Mouse (Mus musculus) ES-E14 (cell line): ENCODE measurements around the gene Sept9. TPM values are rescaled to one million over a fixed set of nuclear protein-coding genes. Genes with fewer than 3 reads are reported as not detected.

Source experiments
- DNase-seq: peaks from one replicate; pipeline ENCODE4 v3.0.0-alpha.2; 2013; ENCODE audit warnings: low read depth, low spot score
- H3K27ac ChIP-seq: 2 replicates; pipeline ENCODE4 v1.5.1; 2012; ENCODE audit warnings: low read depth, mild to moderate bottlenecking, low read length, moderate library complexity, mixed read lengths; ENCODE audit not compliant: poor library complexity, insufficient read depth, severe bottlenecking
- H3K36me3 ChIP-seq: 2 replicates; pipeline ENCODE4 v1.6.1; 2012; ENCODE audit warnings: mild to moderate bottlenecking, low read length, moderate library complexity, mixed read lengths; ENCODE audit not compliant: control insufficient read depth, poor library complexity, insufficient read depth, severe bottlenecking
- H3K4me1 ChIP-seq, 2 experiments: fragments of 150-350 bp in 1 of 2; sonication (generic) in 1 of 2; 2 replicates each; pipeline ENCODE4 v1.6.1; 2012; ENCODE audit warnings: low read length in 2 of 2, mild to moderate bottlenecking in 1 of 2, mixed read lengths in 1 of 2; ENCODE audit not compliant: control insufficient read depth in 2 of 2, insufficient read depth in 2 of 2, poor library complexity in 1 of 2
- H3K4me3 ChIP-seq, 2 experiments: fragments of 150-350 bp in 1 of 2; sonication (generic) in 1 of 2; 2 replicates each; pipeline ENCODE4 v1.5.1; 2012; ENCODE audit warnings: low read length in 2 of 2, low read depth in 1 of 2, mild to moderate bottlenecking in 1 of 2, mixed read lengths in 1 of 2; ENCODE audit not compliant: insufficient read depth in 1 of 2, poor library complexity in 1 of 2, severe bottlenecking in 1 of 2
- H3K9ac ChIP-seq: 2 replicates; pipeline ENCODE4 v1.6.1; 2012; ENCODE audit warnings: low read depth, mild to moderate bottlenecking, low read length, mixed read lengths; ENCODE audit not compliant: poor library complexity, insufficient read depth, severe bottlenecking
- H3K9me3 ChIP-seq: fragments of 150-350 bp; sonication (generic); 2 replicates; pipeline ENCODE4 v1.6.1; 2012; ENCODE audit warnings: low read depth, mild to moderate bottlenecking, low read length; ENCODE audit not compliant: control insufficient read depth, insufficient read depth
- CHD2 ChIP-seq: IDR thresholded peaks from 2 replicates; pipeline ENCODE4 v1.6.1; 2014; ENCODE audit warnings: mild to moderate bottlenecking, low read depth, low read length, inconsistent platforms
- HCFC1 ChIP-seq: IDR thresholded peaks from 2 replicates; pipeline ENCODE4 v1.6.1; 2012; ENCODE audit warnings: low read length, inconsistent platforms, borderline replicate concordance; ENCODE audit not compliant: insufficient read depth
- MAFK ChIP-seq: IDR thresholded peaks from 2 replicates; pipeline ENCODE4 v1.6.1; 2014; ENCODE audit warnings: mild to moderate bottlenecking, low read depth, low read length, inconsistent platforms; ENCODE audit not compliant: insufficient read depth
- ZC3H11A ChIP-seq: IDR thresholded peaks from 2 replicates; pipeline ENCODE4 v1.6.1; 2012; ENCODE audit warnings: low read depth, mild to moderate bottlenecking, inconsistent platforms, low read length, borderline replicate concordance
- ZNF384 ChIP-seq: IDR thresholded peaks from 2 replicates; pipeline ENCODE4 v1.6.1; 2012; ENCODE audit warnings: low read depth, low read length, inconsistent platforms
- in situ Hi-C, 2 experiments: fragments of 600-800 bp; cut with MboI; formaldehyde crosslinking; loops; one replicate each; pipeline ENCODE4 v1.15.1; 2025; ENCODE audit warnings: low sequenced_read_pairs in 2 of 2, inconsistent platforms in 1 of 2; ENCODE audit not compliant: unreplicated experiment in 2 of 2
- total RNA-seq: library from RNA; depleted of rRNA; stranded (reverse); fragments of 300-350 nt; gene quantifications from 2 replicates; pipeline ENCODE4 v1.2.3, GENCODE M21; 2012

Sept9 gene
- total RNA-seq, 1 experiment = 65.7 TPM

- H3K9ac ChIP-seq = no peak overlapping the region
- H3K4me1 ChIP-seq = peaks cover 0 to 5% of the 10 kb centered on the region in 2 experiments; a peak in 1 of 4 replicates
- in situ Hi-C loops = no loop called here
- H3K9me3 ChIP-seq = no peaks in the 10 kb centered on the region
- DNase-seq = no peak
- no peak for TF ChIP-seq HCFC1
- TF ChIP-seq MAFK = no peak
- no peak for TF ChIP-seq ZNF384
- no peak for TF ChIP-seq ZC3H11A
- no peak for TF ChIP-seq CHD2
- no peak overlapping the region for H3K4me3 ChIP-seq
- H3K27ac ChIP-seq = no peak overlapping the region
- no peaks in the 10 kb centered on the region for H3K36me3 ChIP-seq
These were observed 18.6 kb downstream of the Sept9 start for GRCm38 (mm10) chr11:117218070-117218469.

- Histone ChIP-seq H3K9me3 (no peaks in the 10 kb centered on the region), H3K36me3 (no peaks in the 10 kb centered on the region), H3K4me3 (no peak overlapping the region), H3K9ac (no peak overlapping the region), H3K27ac (no peak overlapping the region), H3K4me1 (peaks cover 0 to under 1% of the 10 kb centered on the region in 2 experiments; a peak in 1 of 4 replicates)
- TF ChIP-seq HCFC1 (no peak), ZNF384 (no peak), ZC3H11A (no peak), CHD2 (no peak), MAFK (no peak)
- in situ Hi-C loops = no loop called here
- no peak for DNase-seq
These were observed 19.0 kb downstream of the Sept9 start for GRCm38 (mm10) chr11:117218498-117218897.

DNA sequence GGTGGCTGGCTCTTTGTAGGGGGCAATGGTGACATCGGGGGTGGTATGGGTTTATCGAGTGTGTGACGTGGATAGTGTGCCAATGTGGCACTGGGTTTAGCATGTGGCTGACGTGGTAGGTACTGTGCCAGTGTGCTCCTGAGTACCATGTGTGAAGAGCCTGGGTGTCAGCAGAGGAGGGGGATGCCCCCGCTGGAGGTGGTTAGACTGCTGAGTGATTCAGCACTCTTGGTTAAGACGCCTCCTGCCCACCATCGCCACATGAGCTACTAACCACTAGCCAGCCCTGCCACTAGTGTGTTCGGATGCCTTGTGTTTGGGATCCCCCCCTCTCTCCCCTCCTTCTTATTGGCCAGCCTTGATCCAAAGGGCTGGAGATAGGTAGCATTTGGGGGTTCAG, 21.3 kb downstream of the Sept9 start:
- no peak for DNase-seq
- H3K4me3 ChIP-seq = no peak overlapping the region
- TF ChIP-seq CHD2 = no peak
- TF ChIP-seq ZC3H11A = no peak
- no peaks in the 10 kb centered on the region for H3K9me3 ChIP-seq
- H3K4me1 ChIP-seq = peaks cover 0 to 5% of the 10 kb centered on the region in 2 experiments; a peak in 1 of 4 replicates
- no peak overlapping the region for H3K9ac ChIP-seq
- no peak overlapping the region for H3K27ac ChIP-seq
- in situ Hi-C loops = no loop called here
- H3K36me3 ChIP-seq = no peaks in the 10 kb centered on the region

GRCm38 (mm10) chr11:117221182-117221581, 21.7 kb downstream of the Sept9 start:
- DNase-seq = no peak
- Histone ChIP-seq H3K9ac (no peak overlapping the region), H3K9me3 (no peaks in the 10 kb centered on the region), H3K4me1 (peaks cover 0 to 5% of the 10 kb centered on the region in 2 experiments; a peak in 1 of 4 replicates), H3K27ac (no peak overlapping the region), H3K36me3 (no peaks in the 10 kb centered on the region), H3K4me3 (no peak overlapping the region)
- in situ Hi-C loops = no loop called here
- TF ChIP-seq HCFC1 (no peak), MAFK (no peak), ZC3H11A (no peak), CHD2 (no peak), ZNF384 (no peak)

- in situ Hi-C loops = no loop called here
- H3K36me3 ChIP-seq = no peaks in the 10 kb centered on the region
- no peak for DNase-seq
- peaks cover 0 to 5% of the 10 kb centered on the region in 2 experiments; a peak in 1 of 4 replicates for H3K4me1 ChIP-seq
- TF ChIP-seq ZC3H11A = no peak
- TF ChIP-seq CHD2 = no peak
- TF ChIP-seq MAFK = no peak
- TF ChIP-seq ZNF384 = no peak
- TF ChIP-seq HCFC1 = no peak
- no peak overlapping the region for H3K9ac ChIP-seq
- no peak overlapping the region for H3K27ac ChIP-seq
- H3K9me3 ChIP-seq = no peaks in the 10 kb centered on the region
- no peak overlapping the region for H3K4me3 ChIP-seq
These were observed 23.4 kb downstream of the Sept9 start for GRCm38 (mm10) chr11:117222899-117223298.
